Mouse (Mus musculus): ENCODE results near the gene Rnf6.

The Rnf6 gene

GRCm38 (mm10) chr5:146220879-146221714 lies at the start of gene Rnf6:
Rnf6 (minus strand) TSS chr5:146221555.
- peak; percentile 97 to 98 for DNase-seq

GRCm38 (mm10) chr5:146270593-146270992 lies 49.2 kb upstream of the Rnf6 start:
- no peak for DNase-seq

- no peak for DNase-seq
Measured at GRCm38 (mm10) chr5:146267776-146268175, 46.4 kb upstream of the Rnf6 start.

- DNase-seq: no peak
Measured at GRCm38 (mm10) chr5:146265934-146266591, 44.7 kb upstream of the Rnf6 start.

GRCm38 (mm10) chr5:146260003-146260402 lies 38.6 kb upstream of the Rnf6 start:
- DNase-seq: peak in 1 of 2 experiments; percentile 29

GRCm38 (mm10) chr5:146253644-146254043 lies 32.3 kb upstream of the Rnf6 start:
- no peak for DNase-seq

GRCm38 (mm10) chr5:146251663-146252429 lies 30.5 kb upstream of the Rnf6 start:
- DNase-seq: peak; percentile 24 to 49

GRCm38 (mm10) chr5:146250369-146251075 lies 29.2 kb upstream of the Rnf6 start:
- DNase-seq: no peak

- peak; percentile 63 to 72 for DNase-seq
Measured at GRCm38 (mm10) chr5:146248746-146249145, 27.4 kb upstream of the Rnf6 start.

- no peak for DNase-seq
Measured at GRCm38 (mm10) chr5:146247709-146248108, 26.4 kb upstream of the Rnf6 start.

- DNase-seq: no peak
Measured at GRCm38 (mm10) chr5:146246386-146246785, 25.0 kb upstream of the Rnf6 start.

- no peak for DNase-seq
Measured at GRCm38 (mm10) chr5:146245646-146246370, 24.5 kb upstream of the Rnf6 start.

GRCm38 (mm10) chr5:146245193-146245592 lies 23.8 kb upstream of the Rnf6 start:
- no peak for DNase-seq

- DNase-seq: no peak
Measured at GRCm38 (mm10) chr5:146241202-146241601, 19.8 kb upstream of the Rnf6 start.

- no peak for DNase-seq
Measured at GRCm38 (mm10) chr5:146240771-146241170, 19.4 kb upstream of the Rnf6 start.

- DNase-seq: no peak
Measured at GRCm38 (mm10) chr5:146238274-146238673, 16.9 kb upstream of the Rnf6 start.

- no peak for DNase-seq
Measured at GRCm38 (mm10) chr5:146234336-146234735, 13.0 kb upstream of the Rnf6 start.

- DNase-seq: no peak
Measured at GRCm38 (mm10) chr5:146232816-146233215, 11.5 kb upstream of the Rnf6 start.

GRCm38 (mm10) chr5:146232056-146232675 lies 10.8 kb upstream of the Rnf6 start:
- DNase-seq: no peak

GRCm38 (mm10) chr5:146231655-146231996 lies 10.3 kb upstream of the Rnf6 start:
- peak in 1 of 2 experiments; percentile 18 for DNase-seq

GRCm38 (mm10) chr5:146230864-146231654 lies 9.7 kb upstream of the Rnf6 start, which contains the start of gene Cdk8:
Cdk8 (plus strand) TSS chr5:146231230.
- DNase-seq: peak; percentile 93 to 94
